Mouse (Mus musculus): Measurements from ENCODE around the gene Gm20815. TPM values are rescaled to one million over a fixed set of nuclear protein-coding genes. Genes with fewer than 3 reads are reported as not detected.
"Not testable (repeated sequence)": the region's sequence is repeated elsewhere in the genome, so short reads cannot be mapped to it uniquely, and the experiment has no call there.

The Gm20815 gene
- total RNA-seq (2022) = not detected

DNA sequence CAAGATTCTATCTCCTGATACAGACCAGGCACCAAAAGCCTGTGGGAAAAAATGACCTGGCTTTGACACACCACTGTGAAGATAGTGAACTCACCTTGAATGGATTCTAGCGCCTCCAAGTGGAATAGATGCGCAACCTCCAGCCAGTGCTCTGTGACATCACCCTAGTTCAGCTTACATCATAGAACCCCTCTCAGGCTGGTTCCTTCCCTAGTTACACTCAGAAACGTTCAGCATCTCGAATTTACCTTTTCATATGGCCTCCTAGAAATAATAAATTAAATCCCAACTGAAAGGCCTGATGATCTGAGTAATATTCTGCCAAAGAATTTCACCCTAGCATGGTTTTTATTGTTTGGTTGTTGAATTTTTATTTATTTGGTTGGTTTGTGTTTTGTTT is at the start of gene Gm20815:
TSS of gene Gm20815 (minus strand) at position 101 of the 400 bp plus-strand sequence.
- DNase-seq (ENCODE audit: low spot score in 2 of 2) = not testable (repeated sequence)
